Mouse (Mus musculus): ENCODE results near the gene N4bp2l1. TPM values are rescaled to one million over a fixed set of nuclear protein-coding genes. Genes with fewer than 3 reads are reported as not detected.

N4bp2l1 gene
- polyA plus RNA-seq, 1 experiment from 2014 or later = 2.3 TPM

DNA sequence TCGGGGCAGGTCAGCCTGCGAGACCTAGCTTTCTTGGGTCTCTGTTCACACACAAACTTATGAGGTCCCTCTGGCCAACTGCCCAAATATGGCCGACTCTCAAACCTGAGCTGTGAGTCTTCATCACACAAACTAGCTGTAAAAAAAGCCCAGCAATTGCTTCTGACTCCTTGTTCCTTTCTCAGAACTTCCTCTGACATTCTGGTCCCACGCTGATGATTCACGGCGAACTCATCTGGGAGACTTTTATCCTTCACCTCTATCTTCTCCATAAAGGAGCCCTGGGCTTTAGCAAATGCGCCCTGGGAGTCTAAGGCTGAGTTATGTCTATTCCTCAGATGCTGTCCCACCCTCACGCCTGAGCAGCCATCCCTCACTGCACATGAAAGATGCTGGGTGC lies 10.6 kb upstream of the N4bp2l1 start:
- H3K36me3 ChIP-seq (replicated peaks; ENCODE audit: control insufficient read depth, insufficient read depth, low read depth, low read length) = no peaks in the 10 kb centered on the region
- H3K9ac ChIP-seq (replicated peaks; ENCODE audit: low read length) = no peak overlapping the region
- no peak overlapping the region for H3K4me2 ChIP-seq (ENCODE audit: low read depth, low read length)
- no peaks in the 10 kb centered on the region for H3K4me1 ChIP-seq (ENCODE audit: control insufficient read depth, insufficient read depth, low read length)
- no peak overlapping the region for H3K4me3 ChIP-seq (ENCODE audit: low read depth, low read length)
- H3K27me3 ChIP-seq (ENCODE audit: control insufficient read depth, insufficient read depth, low read length) = no peaks in the 10 kb centered on the region
- H3K9me3 ChIP-seq (replicated peaks; ENCODE audit: control insufficient read depth, low read length) = no peaks in the 10 kb centered on the region
- ATAC-seq (replicated peaks; ENCODE audit: insufficient number of reproducible peaks, low FRiP score, low TSS enrichment, low read depth) (no peak), DNase-seq (ENCODE audit: low spot score) (no peak)
- H3K27ac ChIP-seq (replicated peaks; ENCODE audit: low read depth, low read length) = no peak overlapping the region
- 91% methylated on average over 8 of the region's 8 CpGs for WGBS

DNA sequence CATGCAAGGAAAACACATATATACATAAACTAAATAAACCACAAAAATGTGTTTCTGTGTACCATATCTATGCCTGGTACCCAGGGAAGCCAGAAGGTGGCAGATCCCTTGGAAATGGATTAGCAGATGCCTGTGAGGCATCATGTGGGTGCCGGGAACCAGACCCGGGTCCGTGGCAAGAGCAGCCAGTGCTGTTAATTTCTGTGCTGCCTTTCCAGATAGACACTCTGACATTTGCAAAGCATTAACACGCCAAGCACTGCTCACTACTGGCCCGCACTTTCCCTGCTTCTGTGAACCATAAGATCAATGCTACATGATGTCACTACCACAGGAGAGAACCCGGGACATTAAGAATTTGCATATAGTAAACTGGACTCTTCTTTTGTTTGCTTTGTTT lies 9.1 kb upstream of the N4bp2l1 start:
- H3K27me3 ChIP-seq (ENCODE audit: control insufficient read depth, insufficient read depth, low read length) = no peaks in the 10 kb centered on the region
- ATAC-seq (replicated peaks; ENCODE audit: insufficient number of reproducible peaks, low FRiP score, low TSS enrichment, low read depth) (no peak), DNase-seq (ENCODE audit: low spot score) (no peak)
- H3K4me3 ChIP-seq (ENCODE audit: low read depth, low read length) = no peak overlapping the region
- H3K36me3 ChIP-seq (replicated peaks; ENCODE audit: control insufficient read depth, insufficient read depth, low read depth, low read length) = no peaks in the 10 kb centered on the region
- no peak overlapping the region for H3K4me2 ChIP-seq (ENCODE audit: low read depth, low read length)
- 97% methylated on average over 6 of the region's 6 CpGs for WGBS
- no peaks in the 10 kb centered on the region for H3K9me3 ChIP-seq (replicated peaks; ENCODE audit: control insufficient read depth, low read length)
- H3K9ac ChIP-seq (replicated peaks; ENCODE audit: low read length) = no peak overlapping the region
- H3K27ac ChIP-seq (replicated peaks; ENCODE audit: low read depth, low read length) = no peak overlapping the region
- no peaks in the 10 kb centered on the region for H3K4me1 ChIP-seq (ENCODE audit: control insufficient read depth, insufficient read depth, low read length)

DNA sequence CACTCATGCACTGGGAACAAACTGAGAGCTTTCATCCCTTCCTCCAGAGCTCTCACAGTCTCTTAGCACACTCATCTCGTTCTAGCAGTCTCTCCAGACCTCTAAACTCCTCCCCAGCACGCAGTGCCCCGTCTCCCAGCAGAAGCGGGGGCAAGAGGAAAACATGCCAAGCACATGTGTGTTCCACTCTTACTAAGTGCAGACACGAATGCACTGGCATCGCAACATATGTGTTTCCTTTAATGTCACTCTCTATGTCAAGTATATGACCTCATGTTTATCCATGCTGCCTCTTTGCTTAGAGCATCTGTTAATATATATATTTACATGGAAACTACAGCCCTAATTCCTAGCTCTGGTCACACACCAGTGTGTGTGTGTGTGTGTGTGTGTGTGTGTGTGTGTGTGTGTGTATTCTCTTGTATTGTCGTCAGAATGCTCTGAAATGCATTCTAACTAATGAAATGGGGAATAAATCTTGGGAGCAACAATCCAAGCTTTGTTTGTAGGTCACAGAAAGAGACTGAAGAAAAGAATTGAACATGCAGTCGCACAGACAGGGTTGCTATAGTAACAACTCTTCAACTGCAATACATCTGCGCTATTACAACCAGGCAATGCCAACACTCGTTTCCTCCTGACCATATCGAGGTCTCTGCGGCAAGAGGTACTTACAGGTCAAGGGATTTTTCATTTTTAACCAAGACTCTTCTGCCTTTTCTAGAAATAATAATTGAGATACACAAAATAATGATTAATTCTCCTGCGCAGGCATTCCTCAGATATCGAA lies 4.6 kb upstream of the N4bp2l1 start:
- no peak overlapping the region for H3K9ac ChIP-seq (replicated peaks; ENCODE audit: low read length)
- H3K27me3 ChIP-seq (ENCODE audit: control insufficient read depth, insufficient read depth, low read length) = no peaks in the 10 kb centered on the region
- no peak overlapping the region for H3K4me2 ChIP-seq (ENCODE audit: low read depth, low read length)
- H3K27ac ChIP-seq (replicated peaks; ENCODE audit: low read depth, low read length) = no peak overlapping the region
- no peak overlapping the region for H3K4me3 ChIP-seq (ENCODE audit: low read depth, low read length)
- DNase-seq (ENCODE audit: low spot score) (no peak), ATAC-seq (replicated peaks; ENCODE audit: insufficient number of reproducible peaks, low FRiP score, low TSS enrichment, low read depth) (no peak)
- 81% methylated on average over 14 of the region's 14 CpGs for WGBS
- no peaks in the 10 kb centered on the region for H3K9me3 ChIP-seq (replicated peaks; ENCODE audit: control insufficient read depth, low read length)
- H3K4me1 ChIP-seq (ENCODE audit: control insufficient read depth, insufficient read depth, low read length) = no peaks in the 10 kb centered on the region
- no peaks in the 10 kb centered on the region for H3K36me3 ChIP-seq (replicated peaks; ENCODE audit: control insufficient read depth, insufficient read depth, low read depth, low read length)

DNA sequence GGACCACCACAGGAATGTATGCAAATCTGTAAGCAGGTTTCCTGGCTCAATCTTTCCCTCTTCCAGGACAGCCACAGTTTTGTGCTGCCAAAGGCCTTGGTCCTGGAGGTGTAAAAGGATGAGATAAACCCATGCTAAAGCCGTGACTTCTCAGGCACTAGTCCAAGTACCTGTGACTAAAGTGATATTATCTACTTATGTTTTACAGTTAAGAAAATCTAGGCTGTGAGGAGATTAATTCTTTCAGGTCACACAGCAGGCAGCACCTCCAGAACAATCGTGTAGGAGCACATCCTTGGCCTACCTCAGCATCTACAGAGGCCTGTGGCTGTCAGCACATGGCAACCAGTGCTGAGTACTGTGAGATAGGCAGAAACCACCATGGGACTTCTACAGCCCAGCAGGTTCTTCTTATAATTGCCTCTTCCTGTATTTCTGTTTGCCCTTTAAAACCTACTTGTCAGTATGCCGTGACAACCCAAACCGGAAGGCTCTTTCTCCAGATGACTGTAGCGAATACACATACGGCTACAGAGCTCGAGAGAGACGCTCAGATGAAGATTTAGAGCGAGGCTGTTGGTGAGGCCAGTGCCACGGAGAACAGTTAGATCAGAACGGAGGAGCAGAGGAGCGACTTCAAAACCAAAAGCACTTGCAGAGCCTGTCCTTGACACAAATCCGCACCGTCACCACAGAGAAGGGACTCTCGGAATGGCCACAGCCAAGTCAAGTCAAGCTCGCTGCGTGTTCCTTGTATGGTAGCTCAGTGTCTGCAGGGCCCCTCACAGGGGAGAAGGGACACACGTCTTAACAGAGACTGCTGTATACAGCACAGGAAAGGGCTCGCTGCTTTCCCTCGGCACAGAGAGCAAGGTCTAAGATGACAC lies 3.8 kb upstream of the N4bp2l1 start:
- no peak for DNase-seq (ENCODE audit: low spot score)
- Histone ChIP-seq H3K27me3 (ENCODE audit: control insufficient read depth, insufficient read depth, low read length) (no peaks in the 10 kb centered on the region), H3K9me3 (replicated peaks; ENCODE audit: control insufficient read depth, low read length) (no peaks in the 10 kb centered on the region), H3K27ac (replicated peaks; ENCODE audit: low read depth, low read length) (no peak overlapping the region), H3K4me3 (ENCODE audit: low read depth, low read length) (no peak overlapping the region), H3K4me1 (ENCODE audit: control insufficient read depth, insufficient read depth, low read length) (no peaks in the 10 kb centered on the region), H3K4me2 (ENCODE audit: low read depth, low read length) (no peak overlapping the region), H3K9ac (replicated peaks; ENCODE audit: low read length) (no peak overlapping the region), H3K36me3 (replicated peaks; ENCODE audit: control insufficient read depth, insufficient read depth, low read depth, low read length) (no peaks in the 10 kb centered on the region)
- no peak for ATAC-seq (replicated peaks; ENCODE audit: insufficient number of reproducible peaks, low FRiP score, low TSS enrichment, low read depth)
- 82% methylated on average over 20 of the region's 20 CpGs for WGBS

DNA sequence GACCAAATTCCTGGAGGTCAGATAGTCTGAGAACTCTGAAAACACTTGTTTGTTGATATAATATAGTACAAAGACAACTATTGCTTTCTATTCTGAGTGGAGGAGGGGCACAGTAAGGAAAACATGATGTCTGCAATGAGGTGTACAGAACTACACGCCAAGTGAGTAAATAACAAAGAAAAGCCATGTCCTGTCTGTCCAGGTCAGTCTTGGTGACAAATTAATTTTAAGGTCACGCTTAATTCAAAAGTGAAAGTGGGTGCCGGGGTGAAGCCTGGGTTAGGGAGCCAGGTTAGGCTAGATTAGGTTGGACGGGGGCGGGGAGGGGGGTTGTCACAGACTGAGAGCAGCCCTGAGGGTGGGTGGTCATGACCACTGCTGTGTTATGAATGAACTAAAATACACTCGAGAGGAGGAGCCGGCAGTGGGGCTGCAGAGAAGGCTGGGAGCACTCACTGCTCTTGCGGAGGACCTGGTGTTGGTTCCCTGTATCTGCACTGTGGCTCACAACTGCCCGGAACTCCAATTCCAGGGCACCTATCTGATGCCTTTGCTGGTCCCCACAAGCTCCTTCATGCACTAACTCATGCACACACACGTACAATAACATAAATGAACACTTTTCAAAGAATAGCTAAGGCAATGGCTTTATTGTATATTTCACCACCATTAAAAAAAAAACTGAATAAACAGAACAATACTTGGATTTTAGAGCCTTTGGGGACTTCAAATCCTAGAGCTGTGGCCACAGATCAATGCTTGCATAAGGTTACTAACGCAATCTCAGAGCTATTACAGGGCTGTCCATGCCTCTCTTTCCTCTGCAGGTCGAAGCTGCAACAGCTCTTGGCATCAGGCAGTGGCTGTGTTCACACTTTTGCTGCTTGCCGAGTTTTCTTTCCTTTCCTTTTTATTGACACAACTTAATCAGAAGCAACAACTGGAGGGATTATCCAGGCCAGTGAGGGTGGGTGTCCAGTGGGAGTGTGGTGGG lies 2.6 kb upstream of the N4bp2l1 start:
- Histone ChIP-seq H3K9me3 (replicated peaks; ENCODE audit: control insufficient read depth, low read length) (no peaks in the 10 kb centered on the region), H3K4me2 (ENCODE audit: low read depth, low read length) (no peak overlapping the region), H3K9ac (replicated peaks; ENCODE audit: low read length) (no peak overlapping the region; the same call in 1 of the 2 replicates), H3K27ac (replicated peaks; ENCODE audit: low read depth, low read length) (no peak overlapping the region), H3K4me1 (ENCODE audit: control insufficient read depth, insufficient read depth, low read length) (no peaks in the 10 kb centered on the region; the same call in 1 of the 2 replicates), H3K4me3 (ENCODE audit: low read depth, low read length) (no peak overlapping the region), H3K27me3 (ENCODE audit: control insufficient read depth, insufficient read depth, low read length) (0 out of 2 replicates have a peak, but pooled peaks cover 4% of the 10 kb centered on the region), H3K36me3 (replicated peaks; ENCODE audit: control insufficient read depth, insufficient read depth, low read depth, low read length) (no peaks in the 10 kb centered on the region)
- DNase-seq (ENCODE audit: low spot score) = peak; percentile 3
- 64% methylated on average over 13 of the region's 13 CpGs for WGBS
- ATAC-seq (replicated peaks; ENCODE audit: insufficient number of reproducible peaks, low FRiP score, low TSS enrichment, low read depth) = no peak

DNA sequence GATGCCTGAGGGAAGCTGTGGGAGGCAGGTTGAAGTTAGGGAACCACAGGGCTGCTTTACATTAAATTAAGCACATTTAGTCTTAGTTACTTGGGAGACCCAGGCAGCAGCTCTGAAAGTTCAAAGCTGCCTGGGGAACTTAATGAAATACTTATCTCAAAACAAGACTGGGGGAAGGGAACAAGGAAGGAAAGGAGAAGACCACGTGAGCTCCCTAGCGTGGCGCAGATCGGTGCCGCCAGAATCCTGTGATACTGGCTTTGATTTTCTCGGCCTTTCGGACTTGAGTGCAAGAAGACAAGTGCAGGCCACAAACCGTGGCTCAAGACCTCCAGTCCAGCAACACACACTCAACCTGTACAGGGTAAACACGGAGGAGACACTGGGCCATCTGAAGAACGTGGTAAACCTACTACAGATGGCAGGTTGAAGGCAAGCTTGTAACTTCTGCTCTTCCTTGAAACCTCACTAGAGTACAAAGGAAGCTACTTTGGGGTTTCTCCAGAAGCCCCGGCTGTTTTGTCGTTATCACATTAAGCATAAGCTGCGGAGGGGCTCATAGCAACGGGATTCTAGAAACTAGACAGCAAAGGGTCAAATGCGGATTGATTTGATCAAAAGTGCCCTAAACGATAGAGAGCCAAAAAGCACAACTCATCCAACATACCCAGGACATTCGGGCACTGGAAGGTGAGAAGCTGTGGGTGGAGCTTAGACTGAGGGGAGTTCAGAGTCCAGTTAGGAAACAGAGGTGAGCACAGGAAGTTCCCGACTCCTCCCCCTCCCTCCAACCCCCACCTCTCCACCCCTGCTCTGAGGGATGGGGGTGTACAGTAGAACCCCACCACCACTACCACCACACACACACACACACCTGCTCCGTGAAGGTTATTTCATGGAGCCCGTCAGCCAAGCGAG lies 1.5 kb upstream of the N4bp2l1 start:
- H3K4me3 ChIP-seq (ENCODE audit: low read depth, low read length) = no peak overlapping the region
- no peaks in the 10 kb centered on the region for H3K36me3 ChIP-seq (replicated peaks; ENCODE audit: control insufficient read depth, insufficient read depth, low read depth, low read length)
- no peaks in the 10 kb centered on the region; the same call in 1 of the 2 replicates for H3K4me1 ChIP-seq (ENCODE audit: control insufficient read depth, insufficient read depth, low read length)
- no peaks in the 10 kb centered on the region for H3K9me3 ChIP-seq (replicated peaks; ENCODE audit: control insufficient read depth, low read length)
- ATAC-seq (replicated peaks; ENCODE audit: insufficient number of reproducible peaks, low FRiP score, low TSS enrichment, low read depth) = no peak
- H3K9ac ChIP-seq (replicated peaks; ENCODE audit: low read length) = no peak overlapping the region
- H3K4me2 ChIP-seq (ENCODE audit: low read depth, low read length) = no peak overlapping the region
- DNase-seq (ENCODE audit: low spot score) = peak; percentile 2
- peaks cover 10% of the 10 kb centered on the region for H3K27me3 ChIP-seq (ENCODE audit: control insufficient read depth, insufficient read depth, low read length)
- WGBS = 64% methylated on average over 21 of the region's 21 CpGs
- H3K27ac ChIP-seq (replicated peaks; ENCODE audit: low read depth, low read length) = no peak overlapping the region
